ENCODE assay signal across 19 mouse cellular contexts in genomic region chr4:136730501-136730900, GRCm38 (mm10).
DNase-seq lines count a peak whose midpoint lies in the region; ATAC-seq and TF ChIP-seq lines count a peak whose summit lies in the region.
"Had no signal": no experiment of that assay in that cellular context is flagged by ENCODE, and none has a peak within 500 bp of the region (broad histone marks: within the 10 kb centered on the region; RNA-seq: fewer than 3 reads in every experiment).

No protein-coding gene starts in this region.

- ATAC-seq in intestine, embryonic 16.5 days = peak; percentile 70
- ATAC-seq: lung, postnatal 0 days had no signal

- TF ChIP-seq CTCF in kidney, adult 2 months (conservative IDR thresholded peaks at IDR 0.05; ENCODE audit: insufficient read depth, insufficient read length, low read depth, low read length) = no peak

- H3K36me3 ChIP-seq in kidney, adult 2 months (ENCODE audit: control insufficient read depth, insufficient read depth, low read length) = no peaks in the 10 kb centered on the region
- no peaks in the 10 kb centered on the region for H3K36me3 ChIP-seq in heart, embryonic 10.5 days
- H3K36me3 ChIP-seq in intestine, embryonic 16.5 days (ENCODE audit: control insufficient read depth, insufficient read depth, low read length) = no peaks in the 10 kb centered on the region
- H3K36me3 ChIP-seq: G1E; neural tube, embryonic 13.5 days had no signal

- DNase-seq in kidney, adult 2 months = no peak
- DNase-seq in kidney, postnatal 10 days = no peak
- peak; percentile 58 for DNase-seq in ES-CJ7 (ENCODE audit: low read depth, low spot score)
- DNase-seq in heart, embryonic 10.5 days (ENCODE audit: low spot score) = no peak
- DNase-seq in c-Kit-positive CD71-positive TER-119-positive erythroid progenitor cells, embryonic 14.5 days (ENCODE audit: low spot score) = no peak
- no peak for DNase-seq in gastrocnemius, postnatal 14 days
- DNase-seq in natural killer cell, adult 2 months (ENCODE audit: low spot score in 2 of 2) = no peak
- DNase-seq: adrenal gland, adult 2 months; cerebellum, adult 18-20 months; gastrocnemius, adult 2 months; kidney, postnatal 25 days; layer of hippocampus, adult 9-11 months; thymus, postnatal 4 days had no signal

- no peak overlapping the region for H3K4me2 ChIP-seq in intestine, embryonic 16.5 days (ENCODE audit: low read depth, low read length)
- H3K4me2 ChIP-seq: limb, embryonic 13.5 days; neural tube, embryonic 13.5 days had no signal

- no peak for TF ChIP-seq POLR2A in kidney, adult 2 months (IDR thresholded peaks at IDR 0.05; ENCODE audit: low read depth, low read length)

- WGBS in kidney, adult 2 months = 79% methylated on average over 9 of the region's 9 CpGs
- WGBS in heart, embryonic 10.5 days = 68% methylated on average over 9 of the region's 9 CpGs
- WGBS in intestine, embryonic 16.5 days = 52% methylated on average over 9 of the region's 9 CpGs

- no peak overlapping the region for H3K4me3 ChIP-seq in kidney, adult 2 months (ENCODE audit: insufficient read depth, low read depth, low read length)
- H3K4me3 ChIP-seq in heart, embryonic 10.5 days = no peak overlapping the region
- H3K4me3 ChIP-seq in intestine, embryonic 16.5 days (ENCODE audit: low read length) = no peak overlapping the region
- H3K4me3 ChIP-seq: gastrocnemius, adult 2 months; limb, embryonic 13.5 days; neural tube, embryonic 13.5 days had no signal

- H3K9ac ChIP-seq in intestine, embryonic 16.5 days (ENCODE audit: low read depth, low read length) = peak overlapping the region; percentile 41
- H3K9ac ChIP-seq: liver, embryonic 14.5 days; neural tube, embryonic 13.5 days had no signal

- no peaks in the 10 kb centered on the region for H3K9me3 ChIP-seq in heart, embryonic 10.5 days
- H3K9me3 ChIP-seq in intestine, embryonic 16.5 days (ENCODE audit: control insufficient read depth, low read length) = no peaks in the 10 kb centered on the region
- H3K9me3 ChIP-seq: G1E; limb, embryonic 13.5 days; neural tube, embryonic 13.5 days had no signal

- H3K27me3 ChIP-seq in kidney, adult 2 months (replicated peaks; ENCODE audit: control insufficient read depth, insufficient read depth, low read length) = no peaks in the 10 kb centered on the region
- peaks cover 20% of the 10 kb centered on the region; the same call in 1 of the 2 replicates for H3K27me3 ChIP-seq in heart, embryonic 10.5 days (ENCODE audit: insufficient read depth, poor library complexity, severe bottlenecking)
- no peaks in the 10 kb centered on the region for H3K27me3 ChIP-seq in intestine, embryonic 16.5 days (replicated peaks; ENCODE audit: control insufficient read depth, insufficient read depth, low read length)
- H3K27me3 ChIP-seq: limb, embryonic 13.5 days; neural tube, embryonic 13.5 days had no signal

- H3K27ac ChIP-seq in kidney, adult 2 months (ENCODE audit: insufficient read depth, low read depth, low read length) = 0 out of 2 replicates have a peak overlapping the region, but pooled peaks have one; percentile 40
- H3K27ac ChIP-seq in heart, embryonic 10.5 days = peak overlapping the region; percentile 67; the same call in 1 of the 2 replicates
- H3K27ac ChIP-seq in intestine, embryonic 16.5 days (ENCODE audit: low read length) = peak overlapping the region; percentile 76
- H3K27ac ChIP-seq: gastrocnemius, adult 2 months; limb, embryonic 13.5 days; liver, embryonic 14.5 days; neural tube, embryonic 13.5 days had no signal

- intact Hi-C loops in gastrocnemius, postnatal 14 days (cut with DNase I; ENCODE audit: low total_unique reads) = no loop called here

- H3K4me1 ChIP-seq in kidney, adult 2 months (ENCODE audit: control insufficient read depth, insufficient read depth, low read length) = peaks cover 14% of the 10 kb centered on the region; the same call in 1 of the 2 replicates
- H3K4me1 ChIP-seq in heart, embryonic 10.5 days = peaks cover 45% of the 10 kb centered on the region
- peaks cover 53% of the 10 kb centered on the region for H3K4me1 ChIP-seq in intestine, embryonic 16.5 days (ENCODE audit: control insufficient read depth, insufficient read depth, low read length)
